Comparison of ENCODE assay signal across 8 mouse cellular contexts in the genomic region with DNA sequence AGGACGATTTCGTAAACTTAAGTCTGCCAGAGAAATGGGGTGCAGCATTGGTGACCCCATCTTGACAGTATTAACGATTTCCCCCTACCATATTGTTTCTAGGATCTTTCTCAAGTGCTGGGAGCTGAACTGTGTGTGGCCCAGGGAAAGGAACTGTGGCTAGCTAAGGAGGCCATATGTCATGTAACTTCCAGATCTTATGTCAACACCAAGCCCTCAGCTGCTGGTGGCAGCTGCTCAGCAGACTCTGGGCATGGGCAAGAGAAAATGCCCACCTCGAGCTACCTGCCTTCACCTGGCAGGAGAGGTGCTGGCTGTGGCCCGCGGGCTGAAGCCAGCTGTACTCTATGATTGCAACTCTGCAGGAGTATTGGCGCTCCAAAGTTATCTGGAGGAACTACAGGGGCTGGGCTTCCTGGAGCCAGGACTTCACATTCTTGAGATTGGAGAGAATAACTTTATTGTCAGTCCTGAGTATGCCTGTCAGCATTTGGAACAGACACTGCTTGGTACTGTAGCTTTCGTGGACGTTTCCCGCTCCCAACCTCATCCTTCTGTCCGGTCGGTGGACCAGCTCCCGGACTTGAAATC. TPM values are rescaled to one million over a fixed set of nuclear protein-coding genes. Genes with fewer than 3 reads are reported as not detected.
DNase-seq lines count a peak whose midpoint lies in the region; ATAC-seq and TF ChIP-seq lines count a peak whose summit lies in the region.

No protein-coding gene starts in this region.

- H3K9ac ChIP-seq in kidney, embryonic 16.5 days (replicated peaks; ENCODE audit: low read length): peak overlapping the region; percentile 83
- H3K9ac ChIP-seq in hindbrain, embryonic 12.5 days: peak overlapping the region; percentile 67
- peak overlapping the region; percentile 63; the same call in 1 of the 2 replicates for H3K9ac ChIP-seq in midbrain, embryonic 15.5 days

- DNase-seq in kidney, adult 9 months: no peak
- DNase-seq in gastrocnemius, postnatal 14 days: no peak
- DNase-seq in right cerebral cortex, postnatal 14 days: no peak
- DNase-seq in adrenal gland, postnatal 4 days (ENCODE audit: low spot score in 2 of 2): no peak

- intact Hi-C loops in gastrocnemius, postnatal 14 days (cut with DNase I; ENCODE audit: low total_unique reads): no loop called here

- no peaks in the 10 kb centered on the region for H3K27me3 ChIP-seq in kidney, embryonic 16.5 days (ENCODE audit: insufficient read depth, low read length)
- H3K27me3 ChIP-seq in hindbrain, embryonic 12.5 days: no peaks in the 10 kb centered on the region
- no peaks in the 10 kb centered on the region for H3K27me3 ChIP-seq in midbrain, embryonic 15.5 days (replicated peaks)

- no peak for ATAC-seq in kidney, embryonic 16.5 days (ENCODE audit: low FRiP score, low TSS enrichment)
- ATAC-seq in hindbrain, embryonic 12.5 days (ENCODE audit: low FRiP score): no peak
- ATAC-seq in midbrain, embryonic 15.5 days (replicated peaks): no peak

- H3K4me1 ChIP-seq in kidney, embryonic 16.5 days (ENCODE audit: insufficient read depth, low read length): peaks cover 13% of the 10 kb centered on the region
- no peaks in the 10 kb centered on the region; the same call in 1 of the 2 replicates for H3K4me1 ChIP-seq in bone marrow, adult 2 months (ENCODE audit: control insufficient read depth, insufficient read depth, low read length)
- H3K4me1 ChIP-seq in hindbrain, embryonic 12.5 days: peaks cover 32% of the 10 kb centered on the region
- H3K4me1 ChIP-seq in midbrain, embryonic 15.5 days: peaks cover 28% of the 10 kb centered on the region

- peak overlapping the region; percentile 81 for H3K4me3 ChIP-seq in kidney, embryonic 16.5 days (ENCODE audit: low read length)
- H3K4me3 ChIP-seq in bone marrow, adult 2 months (replicated peaks; ENCODE audit: control insufficient read depth, low read depth, low read length): no peak overlapping the region
- peak overlapping the region; percentile 69 for H3K4me3 ChIP-seq in hindbrain, embryonic 12.5 days
- peak overlapping the region; percentile 62 for H3K4me3 ChIP-seq in midbrain, embryonic 15.5 days

- TF ChIP-seq POLR2A in bone marrow, adult 2 months (IDR thresholded peaks at IDR 0.05; ENCODE audit: borderline replicate concordance, control insufficient read depth, low read depth, low read length): no peak

- H3K27ac ChIP-seq in kidney, embryonic 16.5 days (ENCODE audit: low read length): peak overlapping the region; percentile 86
- H3K27ac ChIP-seq in bone marrow, adult 2 months (ENCODE audit: control insufficient read depth, insufficient read depth, low read depth, low read length, poor library complexity): peak overlapping the region; percentile 11; the same call in 1 of the 2 replicates
- no peak overlapping the region for H3K27ac ChIP-seq in hindbrain, embryonic 12.5 days
- H3K27ac ChIP-seq in midbrain, embryonic 15.5 days: no peak overlapping the region

- WGBS in kidney, embryonic 16.5 days: 82% methylated on average over 13 of the region's 13 CpGs
- WGBS in bone marrow, adult 2 months: 68% methylated on average over 13 of the region's 13 CpGs
- WGBS in hindbrain, embryonic 12.5 days: 93% methylated on average over 13 of the region's 13 CpGs
- 92% methylated on average over 13 of the region's 13 CpGs for WGBS in midbrain, embryonic 15.5 days

- H3K36me3 ChIP-seq in kidney, embryonic 16.5 days (ENCODE audit: insufficient read depth, low read length): no peaks in the 10 kb centered on the region
- no peaks in the 10 kb centered on the region for H3K36me3 ChIP-seq in hindbrain, embryonic 12.5 days
- H3K36me3 ChIP-seq in midbrain, embryonic 15.5 days (replicated peaks): no peaks in the 10 kb centered on the region

- no peaks in the 10 kb centered on the region for H3K9me3 ChIP-seq in kidney, embryonic 16.5 days (ENCODE audit: low read length)
- no peaks in the 10 kb centered on the region for H3K9me3 ChIP-seq in hindbrain, embryonic 12.5 days (replicated peaks)
- no peaks in the 10 kb centered on the region for H3K9me3 ChIP-seq in midbrain, embryonic 15.5 days

- TF ChIP-seq CTCF in bone marrow, adult 2 months (IDR thresholded peaks at IDR 0.05; ENCODE audit: control insufficient read depth, insufficient read depth, low read length): no peak

- peak overlapping the region; percentile 80 for H3K4me2 ChIP-seq in kidney, embryonic 16.5 days (replicated peaks; ENCODE audit: low read depth, low read length)
- H3K4me2 ChIP-seq in hindbrain, embryonic 12.5 days (replicated peaks): peak overlapping the region; percentile 80
- H3K4me2 ChIP-seq in midbrain, embryonic 15.5 days: peak overlapping the region; percentile 64

RNA-seq across cellular contexts. Expression of gene A130010J15Rik, which starts 6.4 kb away (rescaled TPM):
- polyA plus RNA-seq in kidney, embryonic 16.5 days (2015; fragmentation: Nextera tagmentation; extraction: Ambion mirVana): 16.1 and 17.1 TPM in 2 replicates
- polyA plus RNA-seq in bone marrow, adult 2 months (2011; ENCODE audit: insufficient read depth, insufficient read length, low replicate concordance, missing spikeins): 1.8 and 2.8 TPM in 2 replicates
- 15.7 TPM in 2 replicates for polyA plus RNA-seq in hindbrain, embryonic 12.5 days (2016; fragmentation: Nextera tagmentation; extraction: Ambion mirVana)
- 11.4 and 12.8 TPM in 2 replicates for polyA plus RNA-seq in midbrain, embryonic 15.5 days (2015; fragmentation: Nextera tagmentation; extraction: Ambion mirVana)
- total RNA-seq in gastrocnemius, postnatal 14 days (2021): 1 to 10 TPM; 2.3 to 3.2 TPM
- 1 to 10 TPM; 4.8 to 5.7 TPM for total RNA-seq in adrenal gland, postnatal 4 days (2021)

RNA-seq across cellular contexts. Expression of gene Irf6, which starts 21.3 kb away (rescaled TPM):
- polyA plus RNA-seq in kidney, embryonic 16.5 days (2015; fragmentation: Nextera tagmentation; extraction: Ambion mirVana): 18.2 and 18.6 TPM in 2 replicates
- not detected in 2 replicates for polyA plus RNA-seq in bone marrow, adult 2 months (2011; ENCODE audit: insufficient read depth, insufficient read length, low replicate concordance, missing spikeins)
- polyA plus RNA-seq in hindbrain, embryonic 12.5 days (2016; fragmentation: Nextera tagmentation; extraction: Ambion mirVana): 3.0 and 3.5 TPM in 2 replicates
- polyA plus RNA-seq in midbrain, embryonic 15.5 days (2015; fragmentation: Nextera tagmentation; extraction: Ambion mirVana): 0.74 and 0.81 TPM in 2 replicates
- 1 to 10 TPM; 1.6 to 2.0 TPM for total RNA-seq in gastrocnemius, postnatal 14 days (2021)
- 1 to 10 TPM; 3.6 to 4.7 TPM for total RNA-seq in adrenal gland, postnatal 4 days (2021)

RNA-seq across cellular contexts. Expression of gene Traf3ip3, which starts 27.3 kb away (rescaled TPM):
- 2.0 and 2.1 TPM in 2 replicates for polyA plus RNA-seq in kidney, embryonic 16.5 days (2015; fragmentation: Nextera tagmentation; extraction: Ambion mirVana)
- polyA plus RNA-seq in bone marrow, adult 2 months (2011; ENCODE audit: insufficient read depth, insufficient read length, low replicate concordance, missing spikeins): 43.9 and 119 TPM in 2 replicates
- 2.6 and 3.6 TPM in 2 replicates for polyA plus RNA-seq in hindbrain, embryonic 12.5 days (2016; fragmentation: Nextera tagmentation; extraction: Ambion mirVana)
- polyA plus RNA-seq in midbrain, embryonic 15.5 days (2015; fragmentation: Nextera tagmentation; extraction: Ambion mirVana): 0.85 and 1.6 TPM in 2 replicates
- 1 to 10 TPM; 6.0 to 8.4 TPM for total RNA-seq in gastrocnemius, postnatal 14 days (2021)
- 1 to 10 TPM; 3.5 to 7.7 TPM for total RNA-seq in adrenal gland, postnatal 4 days (2021)

RNA-seq across cellular contexts. Expression of gene Lamb3, which starts 33.3 kb away (rescaled TPM):
- polyA plus RNA-seq in kidney, embryonic 16.5 days (2015; fragmentation: Nextera tagmentation; extraction: Ambion mirVana): 1.2 and 2.3 TPM in 2 replicates
- 0.82 and 1.0 TPM in 2 replicates for polyA plus RNA-seq in bone marrow, adult 2 months (2011; ENCODE audit: insufficient read depth, insufficient read length, low replicate concordance, missing spikeins)
- polyA plus RNA-seq in hindbrain, embryonic 12.5 days (2016; fragmentation: Nextera tagmentation; extraction: Ambion mirVana): 0.36 and 0.52 TPM in 2 replicates
- 0.54 and 1.1 TPM in 2 replicates for polyA plus RNA-seq in midbrain, embryonic 15.5 days (2015; fragmentation: Nextera tagmentation; extraction: Ambion mirVana)
- total RNA-seq in gastrocnemius, postnatal 14 days (2021): 1 to 10 TPM in 1 of 2 experiments, under 1 TPM in 1; 0.80 to 1.4 TPM
- 1 to 10 TPM; 1.4 to 1.7 TPM for total RNA-seq in adrenal gland, postnatal 4 days (2021)

RNA-seq across cellular contexts. Expression of gene Diexf, which starts 44.2 kb away (rescaled TPM):
- polyA plus RNA-seq in kidney, embryonic 16.5 days (2015; fragmentation: Nextera tagmentation; extraction: Ambion mirVana): 10.0 and 10.3 TPM in 2 replicates
- 6.4 and 6.6 TPM in 2 replicates for polyA plus RNA-seq in bone marrow, adult 2 months (2011; ENCODE audit: insufficient read depth, insufficient read length, low replicate concordance, missing spikeins)
- polyA plus RNA-seq in hindbrain, embryonic 12.5 days (2016; fragmentation: Nextera tagmentation; extraction: Ambion mirVana): 8.5 and 9.1 TPM in 2 replicates
- 9.0 and 9.8 TPM in 2 replicates for polyA plus RNA-seq in midbrain, embryonic 15.5 days (2015; fragmentation: Nextera tagmentation; extraction: Ambion mirVana)
- total RNA-seq in gastrocnemius, postnatal 14 days (2021): 1 to 10 TPM; 7.2 to 9.5 TPM
- 10 to 100 TPM; 18.1 to 19.9 TPM for total RNA-seq in adrenal gland, postnatal 4 days (2021)

Comparison
In these comparisons a context has a peak if more than half of its experiments do, and no peak if none do; other contexts are left out.
1. H3K27ac ChIP-seq: peak in kidney, embryonic 16.5 days (single experiment) and bone marrow, adult 2 months (single experiment); none in hindbrain, embryonic 12.5 days (single experiment) and midbrain, embryonic 15.5 days (single experiment).
2. Peak in every context shown above with its lines, with median percentiles within 50 percentile points of each other: H3K4me2 ChIP-seq and H3K9ac ChIP-seq.